Mouse (Mus musculus) right cerebral cortex, postnatal 4 days (tissue): ENCODE data around the gene Prrc2c.
"Not testable (repeated sequence)": the region's sequence is repeated elsewhere in the genome, so short reads cannot be mapped to it uniquely, and the experiment has no call there.

Source experiments
- DNase-seq: peaks from one replicate; pipeline ENCODE4 v3.0.0-alpha.2; 2022

Prrc2c gene

GRCm38 (mm10) chr1:162740401-162740835 lies at the start of gene Prrc2c:
TSS of gene Prrc2c (minus strand) at chr1:162740556.
- DNase-seq = peak; percentile 100

- DNase-seq = no peak
Measured at GRCm38 (mm10) chr1:162785222-162785621, 44.9 kb upstream of the Prrc2c start.

DNA sequence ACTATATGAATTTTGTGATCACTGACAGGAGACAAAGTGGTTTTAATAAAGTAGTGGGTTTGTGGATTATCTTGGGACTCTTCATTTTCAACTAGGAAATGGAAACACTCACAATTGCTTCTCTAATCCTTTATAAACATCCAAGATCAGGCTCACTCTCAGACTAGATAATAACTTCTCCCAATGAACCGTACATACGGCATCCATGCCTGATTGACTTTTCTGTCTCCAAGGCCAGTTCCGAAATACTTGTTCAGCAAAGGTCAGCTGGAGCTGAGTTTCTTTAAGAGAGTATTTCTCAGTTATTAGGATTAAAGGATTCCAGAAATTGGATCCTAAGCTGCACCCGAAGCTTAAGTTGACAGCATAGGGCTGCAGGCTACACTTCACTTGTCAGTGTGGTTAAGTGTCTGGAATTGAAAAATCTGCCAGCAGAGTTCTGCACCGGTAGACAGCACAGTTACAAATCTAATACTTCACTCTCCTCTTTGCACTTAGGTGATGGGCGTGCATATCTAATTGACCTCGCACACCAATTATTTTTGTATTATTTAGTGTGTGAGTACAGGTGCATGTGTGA lies 43.4 kb upstream of the Prrc2c start:
- DNase-seq = no peak

GRCm38 (mm10) chr1:162781035-162781434 lies 40.7 kb upstream of the Prrc2c start:
- DNase-seq = not testable (repeated sequence)

GRCm38 (mm10) chr1:162777943-162778538 lies 37.7 kb upstream of the Prrc2c start:
- no peak for DNase-seq

DNA sequence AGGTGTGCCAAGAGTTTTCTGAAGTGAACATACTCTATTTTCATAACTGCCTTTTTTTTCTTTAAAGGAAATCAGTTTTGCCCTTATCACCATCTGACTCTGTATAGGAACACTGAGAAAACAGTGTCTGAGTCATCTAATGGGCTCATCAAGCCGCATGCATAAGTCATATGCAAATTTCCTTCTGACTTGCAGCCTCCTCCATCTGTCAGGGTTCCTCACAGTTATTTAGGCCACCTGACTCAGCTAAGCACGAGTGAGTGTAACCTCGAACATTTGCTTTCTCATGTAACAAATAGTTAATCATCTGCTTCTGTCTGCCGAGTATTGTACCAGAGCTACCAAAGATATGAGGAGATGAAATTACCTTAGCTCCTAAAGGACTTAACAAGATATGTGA lies 33.3 kb upstream of the Prrc2c start:
- DNase-seq = no peak

GRCm38 (mm10) chr1:162771617-162772360 lies 31.4 kb upstream of the Prrc2c start:
- DNase-seq = no peak

- no peak for DNase-seq
Measured at GRCm38 (mm10) chr1:162752009-162752408, 11.7 kb upstream of the Prrc2c start.

DNA sequence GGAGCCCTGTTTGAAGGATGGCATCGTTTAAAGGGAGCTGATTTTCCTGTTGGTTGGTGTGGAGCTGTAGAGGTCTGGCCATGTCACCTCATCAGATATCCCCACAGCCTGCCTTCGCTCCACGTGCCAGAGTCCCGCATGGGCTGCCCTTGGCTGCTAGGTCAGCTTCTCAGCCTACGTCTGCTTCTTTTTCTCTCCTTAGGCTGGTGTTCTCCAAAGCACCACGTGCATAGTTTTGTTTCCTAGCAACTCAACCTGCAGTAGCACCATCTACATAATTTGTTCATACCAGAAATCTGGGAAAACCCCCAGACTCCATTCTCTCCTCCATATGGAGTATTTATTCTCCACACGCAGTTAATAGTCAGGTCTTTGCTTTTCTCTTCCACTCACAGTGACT lies 9.3 kb upstream of the Prrc2c start:
- no peak for DNase-seq

DNA sequence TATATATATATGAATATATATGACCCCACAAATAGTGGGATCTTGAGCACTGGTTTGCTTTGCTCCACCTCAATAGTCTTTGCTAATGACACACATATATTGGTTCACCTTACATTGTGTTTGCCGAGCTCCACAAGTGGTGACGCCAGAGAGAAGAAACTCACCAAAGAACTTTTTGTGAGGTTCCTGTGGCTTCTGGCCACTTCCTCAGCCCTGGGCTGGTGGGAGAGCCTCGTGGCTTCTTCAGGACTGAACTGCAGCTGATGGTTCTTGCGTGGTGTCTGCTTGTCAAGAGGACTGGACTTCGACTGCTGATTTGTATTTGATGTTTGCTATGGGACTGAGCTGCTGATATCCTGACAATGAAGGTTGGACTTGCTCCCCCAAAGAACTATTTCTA lies 8.4 kb upstream of the Prrc2c start:
- no peak for DNase-seq

GRCm38 (mm10) chr1:162739831-162740394 lies 443 bp downstream of the Prrc2c start:
- no peak for DNase-seq

DNA sequence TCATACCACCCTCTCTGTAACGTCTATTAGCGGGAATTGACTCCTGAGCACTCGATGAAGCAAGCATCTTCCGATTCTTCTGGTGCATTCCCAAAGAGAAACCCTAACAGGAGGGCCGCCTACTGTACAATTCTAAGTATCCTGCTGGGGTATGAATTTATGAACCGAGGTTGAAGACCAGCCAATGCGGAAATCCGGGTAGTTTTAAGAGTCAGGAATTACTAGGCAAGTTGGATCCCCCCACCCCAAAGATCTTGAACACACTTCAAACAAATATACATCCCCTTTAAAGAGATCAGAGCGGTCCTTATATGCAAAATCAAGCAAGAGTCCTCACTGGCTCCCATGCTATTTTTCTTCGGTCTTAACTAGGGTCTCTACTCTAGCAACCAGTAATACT lies 950 bp downstream of the Prrc2c start:
- DNase-seq = peak; percentile 10

GRCm38 (mm10) chr1:162738472-162738871 lies 1.9 kb downstream of the Prrc2c start:
- no peak for DNase-seq

- DNase-seq = no peak
Measured at GRCm38 (mm10) chr1:162735084-162735483, 5.3 kb downstream of the Prrc2c start.

- DNase-seq = no peak
Measured at GRCm38 (mm10) chr1:162734283-162734682, 6.1 kb downstream of the Prrc2c start.

- DNase-seq = no peak
Measured at GRCm38 (mm10) chr1:162732041-162732440, 8.3 kb downstream of the Prrc2c start.

DNA sequence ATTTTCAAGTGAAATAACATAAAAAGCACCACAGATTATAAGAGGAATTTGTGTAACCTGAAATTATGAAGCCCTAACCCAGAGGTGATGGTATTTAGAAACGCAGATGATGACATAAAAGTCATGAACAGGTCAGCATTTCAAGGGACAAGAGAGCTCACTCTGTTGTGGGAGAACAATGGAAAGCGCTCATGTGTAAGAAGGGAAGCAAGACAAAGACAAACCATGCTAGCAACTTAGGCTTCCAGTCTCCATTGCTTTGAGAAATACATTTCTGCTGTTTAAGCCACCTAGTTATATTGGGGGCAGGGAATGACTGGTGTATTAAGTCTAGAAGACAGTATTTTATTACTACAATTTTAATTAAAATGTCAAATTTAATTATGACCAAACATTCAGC lies 10.9 kb downstream of the Prrc2c start:
- DNase-seq = no peak

- no peak for DNase-seq
Measured at GRCm38 (mm10) chr1:162727981-162728380, 12.4 kb downstream of the Prrc2c start.

GRCm38 (mm10) chr1:162723610-162724009 lies 16.7 kb downstream of the Prrc2c start:
- DNase-seq = no peak

GRCm38 (mm10) chr1:162720645-162721044 lies 19.7 kb downstream of the Prrc2c start:
- no peak for DNase-seq

GRCm38 (mm10) chr1:162700389-162701066 lies 39.8 kb downstream of the Prrc2c start:
- no peak for DNase-seq

- no peak for DNase-seq
Measured at GRCm38 (mm10) chr1:162697866-162698265, 42.5 kb downstream of the Prrc2c start.

DNA sequence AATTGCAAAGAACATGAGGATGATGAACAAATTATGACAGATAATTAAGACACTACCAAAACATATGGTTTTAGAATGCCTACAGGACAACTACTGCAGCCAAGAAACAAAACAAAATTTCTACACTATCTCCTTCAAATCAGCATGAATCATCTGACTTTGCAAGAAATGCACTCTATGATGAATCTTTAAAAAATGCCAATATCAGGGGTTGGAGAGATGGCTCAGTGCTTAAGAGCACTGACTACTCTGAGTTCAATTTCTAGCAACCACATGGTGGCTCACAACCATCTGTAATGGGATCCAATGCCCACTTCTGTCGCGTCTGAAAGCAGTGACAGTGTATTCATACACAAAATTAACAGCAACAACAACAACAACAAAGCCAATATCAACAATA lies 46.6 kb downstream of the Prrc2c start:
- DNase-seq = no peak
